Mouse (Mus musculus): ENCODE data around the gene Nedd9.

Nedd9 gene

DNA sequence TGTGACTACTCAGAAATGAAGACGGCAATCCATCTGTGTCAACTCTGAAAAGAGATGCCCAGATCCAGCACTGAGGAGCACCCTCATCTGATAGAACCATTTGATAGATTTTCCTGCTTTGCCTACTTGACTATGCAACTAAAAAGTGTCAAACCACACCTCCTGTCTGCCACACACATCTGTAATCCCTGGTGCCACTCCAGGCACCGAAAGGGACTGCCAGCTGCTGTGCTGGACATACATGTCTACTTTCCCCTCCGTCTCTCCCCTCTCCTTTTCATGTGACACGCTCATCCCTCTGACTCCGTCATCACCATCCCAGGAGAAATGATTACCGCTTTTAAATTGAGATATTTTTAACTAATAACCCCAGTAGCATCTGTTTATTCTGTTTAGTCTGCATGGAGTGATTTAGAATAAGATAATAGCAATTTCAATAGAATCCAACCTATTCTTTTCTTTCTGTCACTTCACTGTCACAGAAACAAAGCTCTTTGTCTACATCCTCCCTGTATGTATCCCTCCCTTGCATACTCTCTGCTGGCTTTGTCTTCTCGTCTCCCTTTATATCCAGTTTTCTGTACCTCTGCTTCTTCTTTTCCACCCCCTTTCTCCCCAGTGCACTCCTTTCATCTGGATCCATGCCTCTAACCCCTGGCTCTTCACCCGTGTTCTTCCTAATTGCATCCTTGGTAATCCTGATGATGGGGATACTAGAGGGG lies 5.0 kb upstream of the Nedd9 start:
- no peak for DNase-seq (ENCODE audit: low spot score)

- no peak for DNase-seq (ENCODE audit: low spot score)
Observed at GRCm38 (mm10) chr13:41491522-41491921, 4.4 kb upstream of the Nedd9 start.

- DNase-seq (ENCODE audit: low spot score) = no peak
Observed at GRCm38 (mm10) chr13:41490282-41490681, 3.1 kb upstream of the Nedd9 start.

GRCm38 (mm10) chr13:41489705-41490275 lies 2.6 kb upstream of the Nedd9 start:
- DNase-seq (ENCODE audit: low spot score) = no peak

GRCm38 (mm10) chr13:41487409-41487743 lies 214 bp upstream of the Nedd9 start:
- no peak for DNase-seq (ENCODE audit: low spot score)

- DNase-seq (ENCODE audit: low spot score) = no peak
Observed at GRCm38 (mm10) chr13:41483966-41484365, 3.2 kb downstream of the Nedd9 start.

GRCm38 (mm10) chr13:41482408-41483011 lies 4.7 kb downstream of the Nedd9 start:
- no peak for DNase-seq (ENCODE audit: low spot score)

- DNase-seq (ENCODE audit: low spot score) = no peak
Observed at GRCm38 (mm10) chr13:41479737-41480435, 7.3 kb downstream of the Nedd9 start.

GRCm38 (mm10) chr13:41476216-41476615 lies 10.9 kb downstream of the Nedd9 start:
- DNase-seq (ENCODE audit: low spot score) = no peak

DNA sequence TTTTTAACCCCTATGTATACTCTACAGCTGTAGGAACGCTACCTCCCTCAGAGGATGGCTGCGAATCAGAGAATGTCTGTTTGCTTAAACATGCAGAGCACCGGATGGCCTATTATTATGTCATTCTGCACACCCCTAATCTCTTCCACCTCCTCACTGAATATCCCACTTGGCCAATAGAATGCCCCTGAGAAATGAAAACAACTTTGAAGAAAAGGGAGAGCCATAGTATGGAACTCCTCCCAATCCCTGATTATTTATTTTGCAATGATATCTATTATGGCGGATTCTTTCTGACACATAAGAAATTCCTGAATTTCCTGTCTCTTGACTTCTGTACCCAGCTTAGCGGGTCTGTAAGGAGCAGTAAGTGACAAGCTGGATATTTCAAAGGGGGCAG lies 12.8 kb downstream of the Nedd9 start:
- no peak for DNase-seq (ENCODE audit: low spot score)

GRCm38 (mm10) chr13:41473504-41473903 lies 13.7 kb downstream of the Nedd9 start:
- DNase-seq (ENCODE audit: low spot score) = no peak

DNA sequence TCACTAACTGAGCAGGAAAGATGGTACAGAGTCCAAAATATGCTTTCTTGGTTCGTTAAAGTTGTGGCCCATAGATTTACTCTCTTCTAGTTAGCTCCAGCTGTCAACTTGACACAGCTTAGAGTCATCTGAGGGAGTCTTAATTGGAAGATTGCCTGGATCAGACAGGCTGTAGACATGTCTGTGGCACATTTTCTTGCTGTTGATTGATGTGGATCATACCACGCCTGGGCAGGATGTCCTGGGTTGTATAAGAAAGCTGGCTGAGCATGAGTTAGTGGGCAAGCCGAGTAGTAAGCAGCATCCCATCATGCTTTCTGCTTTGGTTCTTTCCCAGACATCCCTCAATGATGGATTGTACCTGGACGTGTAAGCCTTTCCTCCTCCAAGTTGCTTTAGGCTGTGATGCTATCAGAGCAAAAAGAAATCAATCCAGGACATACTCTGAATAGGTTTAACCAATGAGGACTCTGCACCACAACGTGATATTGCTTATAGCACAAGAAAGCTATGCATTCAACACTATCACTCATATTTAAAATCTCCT lies 14.2 kb downstream of the Nedd9 start:
- no peak for DNase-seq (ENCODE audit: low spot score)

GRCm38 (mm10) chr13:41468277-41468676 lies 18.9 kb downstream of the Nedd9 start:
- DNase-seq (ENCODE audit: low spot score) = no peak

DNA sequence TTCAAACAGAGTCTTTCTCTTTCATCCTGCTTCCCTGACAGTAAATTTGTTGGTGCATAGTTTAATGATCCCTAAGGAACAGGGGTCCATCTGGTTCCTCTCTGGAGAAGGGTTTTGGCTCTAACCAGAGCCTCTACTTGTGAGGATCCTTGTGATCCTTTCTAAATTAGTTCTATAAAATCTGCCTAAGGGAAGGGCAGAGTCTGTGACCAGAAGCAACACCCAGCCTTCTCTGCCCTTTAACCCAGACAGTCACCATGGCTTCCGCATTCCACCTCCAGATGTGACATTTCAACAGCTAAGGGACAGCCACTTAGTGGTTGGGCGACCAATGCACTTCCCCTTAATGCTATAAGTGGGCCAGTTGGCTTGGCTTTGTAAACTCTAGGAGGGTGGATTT lies 20.1 kb downstream of the Nedd9 start:
- DNase-seq (ENCODE audit: low spot score) = no peak

DNA sequence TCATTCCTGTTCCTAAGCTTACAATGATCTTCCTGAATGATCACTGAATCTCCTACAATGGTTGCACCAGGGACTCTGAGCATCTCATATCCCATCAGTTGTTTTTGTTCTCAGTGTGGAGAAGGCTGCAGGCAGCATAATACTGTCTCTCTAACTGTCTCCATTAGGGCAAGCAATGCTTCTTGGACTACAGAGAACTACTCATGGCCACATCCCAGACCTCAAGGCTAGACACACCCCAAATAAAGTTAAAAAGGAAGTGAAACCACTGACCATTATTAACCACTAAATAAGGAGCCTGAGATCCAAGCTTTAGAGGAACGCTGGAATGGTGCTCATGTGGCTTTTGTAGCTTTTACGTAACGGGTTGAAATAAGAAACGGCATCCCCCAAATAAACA lies 20.5 kb downstream of the Nedd9 start:
- DNase-seq (ENCODE audit: low spot score) = no peak

DNA sequence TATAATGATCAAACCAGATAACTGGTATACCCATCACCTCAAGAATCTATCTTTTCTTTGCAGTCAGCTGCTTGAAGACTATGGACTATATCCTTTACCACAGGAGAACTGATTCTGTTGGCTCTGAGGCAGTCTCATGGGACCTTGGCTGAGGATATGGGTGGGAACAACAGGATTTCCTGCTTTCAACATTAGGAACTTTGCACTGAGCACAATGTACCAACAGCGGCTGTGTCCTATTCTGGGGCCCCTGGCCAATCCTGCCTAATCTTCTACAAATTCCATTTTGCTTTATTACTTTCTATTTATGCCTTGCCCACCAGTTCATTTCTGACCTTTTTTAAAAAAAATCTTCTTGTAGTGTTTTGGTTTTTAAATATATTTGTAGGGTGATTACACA lies 21.0 kb downstream of the Nedd9 start:
- no peak for DNase-seq (ENCODE audit: low spot score)

DNA sequence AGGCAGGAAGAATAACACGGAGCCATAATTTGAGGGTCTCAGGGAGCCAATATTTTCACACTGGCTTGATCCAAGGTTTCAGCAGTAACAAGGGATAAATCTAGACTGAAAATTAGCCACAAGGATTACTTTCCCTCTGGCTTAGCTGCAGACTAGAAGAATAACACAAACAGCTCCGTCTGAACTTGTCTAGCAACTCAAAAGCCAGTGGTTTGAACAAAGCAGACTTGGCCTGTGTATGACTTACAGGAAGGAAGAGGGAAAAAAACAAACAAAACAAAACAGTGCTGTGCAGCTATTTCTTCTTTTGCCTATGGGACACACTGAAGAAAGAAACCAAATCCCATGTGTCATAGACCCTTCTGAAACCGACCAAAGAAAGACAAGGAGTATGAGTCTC lies 25.7 kb downstream of the Nedd9 start:
- no peak for DNase-seq (ENCODE audit: low spot score)

- no peak for DNase-seq (ENCODE audit: low spot score)
Observed at GRCm38 (mm10) chr13:41459683-41460286, 27.4 kb downstream of the Nedd9 start.

DNA sequence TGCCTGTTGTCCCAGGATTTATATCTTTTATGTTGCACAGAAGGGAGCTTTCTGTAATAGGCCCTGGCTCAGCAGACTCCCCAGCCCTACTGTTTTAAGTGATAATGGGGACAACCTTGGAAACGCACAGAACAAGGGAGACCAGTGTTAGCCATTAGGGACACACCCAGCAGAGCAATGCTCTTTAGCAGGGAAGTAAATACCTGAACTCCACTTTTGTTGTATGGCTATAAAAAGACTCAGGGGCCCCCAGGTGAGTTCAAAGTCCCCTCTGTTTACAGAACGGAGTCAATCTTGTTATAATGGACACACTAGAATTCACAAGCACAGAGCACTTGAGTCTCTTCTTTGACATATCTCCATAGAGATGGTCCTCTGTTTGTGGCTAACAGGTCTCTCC lies 28.5 kb downstream of the Nedd9 start:
- no peak for DNase-seq (ENCODE audit: low spot score)

- DNase-seq (ENCODE audit: low spot score) = no peak
Observed at GRCm38 (mm10) chr13:41457798-41458390, 29.3 kb downstream of the Nedd9 start.

DNA sequence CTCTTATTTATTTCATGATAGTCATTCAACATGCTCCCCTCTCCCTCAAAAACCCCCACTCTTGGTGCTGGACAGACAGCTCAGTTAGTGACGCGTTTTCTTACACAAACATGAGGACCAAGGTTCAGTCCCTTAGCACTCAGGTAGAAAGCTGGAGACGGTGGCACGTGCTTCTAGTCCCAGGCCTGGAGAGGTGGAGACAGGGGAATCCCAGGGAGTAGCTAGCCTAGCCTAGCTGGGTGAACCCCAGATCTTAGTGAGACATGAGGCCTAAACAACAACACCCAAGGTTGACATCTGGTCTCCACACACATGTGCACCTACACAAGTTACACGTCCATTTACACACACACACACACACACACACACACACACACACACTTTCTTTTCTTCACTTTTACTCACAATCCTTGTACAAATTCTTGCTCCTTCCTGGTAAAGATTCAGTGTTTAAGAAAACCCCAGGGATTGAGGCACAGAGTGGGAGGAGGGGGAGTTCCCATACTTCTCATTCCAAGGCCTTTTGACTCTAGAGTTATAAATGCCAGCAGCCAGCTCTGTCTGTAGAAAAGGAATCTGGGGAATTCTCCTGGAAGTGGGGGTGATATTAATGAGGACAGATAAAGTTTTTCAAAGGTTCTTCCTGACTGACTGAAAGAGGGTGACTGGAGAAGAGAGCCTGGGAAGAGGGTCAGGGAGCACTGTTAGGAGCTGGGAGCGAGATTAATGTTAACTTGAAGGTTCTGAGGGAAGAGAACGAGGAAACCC lies 29.9 kb downstream of the Nedd9 start:
- DNase-seq (ENCODE audit: low spot score) = no peak
